Mouse (Mus musculus): Measurements from ENCODE around the gene Anxa6. TPM values are rescaled to one million over a fixed set of nuclear protein-coding genes. Genes with fewer than 3 reads are reported as not detected.

Gene Anxa6
- polyA plus RNA-seq, 1 experiment: 18.9 TPM

DNA sequence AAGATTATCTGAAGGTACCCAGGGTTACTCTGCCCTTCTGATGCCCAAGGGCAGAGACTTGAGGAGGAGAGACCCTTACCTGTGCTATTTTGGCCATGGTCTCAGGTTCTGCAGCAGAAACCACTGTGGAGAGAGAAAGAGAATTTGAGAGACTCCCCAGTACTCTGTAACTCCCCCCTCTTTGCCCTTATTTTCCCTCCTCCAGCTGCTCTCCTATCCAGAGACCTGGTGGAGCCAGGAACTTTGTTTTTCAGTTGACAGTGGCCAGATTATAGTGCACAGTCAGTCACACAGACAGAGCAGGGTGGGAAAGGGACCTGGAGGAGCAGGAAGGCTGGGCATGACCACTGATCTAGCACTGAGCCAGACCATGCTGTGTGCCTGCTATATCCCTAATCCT, 11.8 kb downstream of the Anxa6 start:
- TF ChIP-seq FLI1 (IDR thresholded peaks at IDR 0.05; ENCODE audit: low read length) (no peak), GATA1 (IDR thresholded peaks at IDR 0.05; ENCODE audit: borderline replicate concordance, low read length) (no peak)
- Histone ChIP-seq H3K36me3 (replicated peaks; ENCODE audit: low read length) (no peaks in the 10 kb centered on the region), H3K27me3 (replicated peaks) (peaks cover 84% of the 10 kb centered on the region), H3K4me1 (peaks cover 50% of the 10 kb centered on the region), H3K4me3 (replicated peaks) (no peak overlapping the region), H3K9me3 (no peaks in the 10 kb centered on the region)

DNA sequence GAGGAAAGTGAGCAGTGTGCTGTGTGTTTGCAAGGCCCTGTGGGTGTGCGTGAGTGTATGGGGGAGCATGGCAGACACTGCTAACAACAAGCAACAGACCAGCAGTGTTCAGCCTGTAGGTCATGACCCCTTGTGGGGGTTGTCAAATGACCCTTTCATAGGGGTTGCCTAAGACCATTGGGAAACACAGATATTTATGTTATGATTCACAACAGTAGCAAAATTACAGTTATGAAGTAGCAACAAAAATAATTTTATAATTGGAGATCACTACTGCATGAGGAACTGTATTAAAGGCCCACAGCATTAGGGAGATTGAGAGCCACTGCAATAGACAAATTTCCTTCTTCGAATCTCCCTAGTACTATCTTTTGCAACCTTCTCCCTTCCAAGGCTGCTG, 13.5 kb downstream of the Anxa6 start:
- Histone ChIP-seq H3K36me3 (replicated peaks; ENCODE audit: low read length) (no peaks in the 10 kb centered on the region), H3K27me3 (replicated peaks) (peaks cover 91% of the 10 kb centered on the region), H3K4me1 (peaks cover 50% of the 10 kb centered on the region), H3K4me3 (replicated peaks) (no peak overlapping the region), H3K9me3 (no peaks in the 10 kb centered on the region)
- TF ChIP-seq FLI1 (IDR thresholded peaks at IDR 0.05; ENCODE audit: low read length) (no peak), GATA1 (IDR thresholded peaks at IDR 0.05; ENCODE audit: borderline replicate concordance, low read length) (no peak)

DNA sequence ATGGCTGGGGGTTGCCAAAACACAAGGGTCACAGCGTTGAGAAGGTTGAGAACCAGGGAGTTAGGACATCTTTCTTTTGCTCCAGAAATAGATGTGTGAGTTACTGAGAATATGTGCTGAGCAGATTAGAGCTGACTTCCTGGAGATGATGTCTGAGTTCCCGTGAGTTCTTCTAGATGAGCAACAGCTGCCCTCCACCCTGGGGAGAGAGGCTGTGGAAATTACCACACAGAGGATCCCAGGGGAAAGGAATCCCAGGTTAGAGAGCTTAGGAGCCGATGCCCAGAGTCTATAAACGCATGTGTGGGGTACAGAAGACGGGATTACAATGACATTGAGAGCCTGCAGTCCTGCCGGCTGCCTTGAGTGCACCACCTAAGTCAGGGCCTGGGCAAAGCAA, 15.2 kb downstream of the Anxa6 start:
- Histone ChIP-seq H3K4me3 (replicated peaks) (no peak overlapping the region), H3K9me3 (no peaks in the 10 kb centered on the region), H3K27me3 (replicated peaks) (peaks cover 86% of the 10 kb centered on the region), H3K4me1 (peaks cover 35% of the 10 kb centered on the region), H3K36me3 (replicated peaks; ENCODE audit: low read length) (no peaks in the 10 kb centered on the region)
- TF ChIP-seq FLI1 (IDR thresholded peaks at IDR 0.05; ENCODE audit: low read length) (no peak), GATA1 (IDR thresholded peaks at IDR 0.05; ENCODE audit: borderline replicate concordance, low read length) (no peak)

DNA sequence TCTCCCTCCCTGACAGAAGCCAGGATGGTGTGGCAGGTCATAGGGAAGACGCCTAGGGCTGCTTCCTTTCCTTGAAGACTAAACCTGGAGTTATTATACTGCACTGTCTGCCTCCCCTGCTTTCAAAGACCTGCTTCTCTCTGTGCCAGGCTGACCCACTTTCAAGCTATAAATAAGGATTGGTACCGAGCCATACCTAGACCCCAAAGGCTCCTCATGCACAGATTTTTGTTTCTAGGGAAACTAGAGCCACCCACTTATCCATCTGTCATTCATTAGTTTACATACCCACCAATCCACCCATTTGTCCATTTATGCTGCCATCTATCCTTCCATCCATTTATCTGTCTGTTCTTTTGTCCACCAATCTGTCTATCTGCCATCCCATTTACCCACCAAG, 16.0 kb downstream of the Anxa6 start:
- Histone ChIP-seq H3K36me3 (replicated peaks; ENCODE audit: low read length) (no peaks in the 10 kb centered on the region), H3K4me1 (peaks cover 26% of the 10 kb centered on the region), H3K4me3 (replicated peaks) (no peak overlapping the region), H3K27me3 (replicated peaks) (peaks cover 79% of the 10 kb centered on the region), H3K9me3 (no peaks in the 10 kb centered on the region)
- TF ChIP-seq GATA1 (IDR thresholded peaks at IDR 0.05; ENCODE audit: borderline replicate concordance, low read length): no peak
- TF ChIP-seq FLI1 (IDR thresholded peaks at IDR 0.05; ENCODE audit: low read length): no peak

DNA sequence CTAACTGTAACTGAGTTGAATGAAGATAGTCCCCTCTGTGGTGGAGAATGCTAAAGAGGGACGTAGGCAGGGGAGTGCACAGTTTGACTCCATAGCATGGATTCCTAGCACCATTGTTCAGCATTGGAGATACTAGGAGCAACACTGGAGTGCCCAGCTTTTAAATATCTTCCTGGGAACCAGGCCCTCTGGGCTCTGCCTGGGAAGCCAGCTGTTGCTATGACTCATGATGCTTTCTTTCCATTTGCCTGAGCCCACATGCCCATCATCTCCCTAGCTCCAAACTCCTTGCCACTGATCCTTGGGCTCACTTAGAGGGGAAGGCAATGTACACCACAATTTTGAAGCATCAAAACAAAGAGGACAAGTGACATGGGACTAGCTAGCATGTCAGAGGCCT, 16.5 kb downstream of the Anxa6 start:
- H3K4me3 ChIP-seq (replicated peaks): no peak overlapping the region
- peaks cover 77% of the 10 kb centered on the region for H3K27me3 ChIP-seq (replicated peaks)
- TF ChIP-seq FLI1 (IDR thresholded peaks at IDR 0.05; ENCODE audit: low read length): no peak
- TF ChIP-seq GATA1 (IDR thresholded peaks at IDR 0.05; ENCODE audit: borderline replicate concordance, low read length): no peak
- H3K9me3 ChIP-seq: no peaks in the 10 kb centered on the region
- H3K36me3 ChIP-seq (replicated peaks; ENCODE audit: low read length): no peaks in the 10 kb centered on the region
- peaks cover 22% of the 10 kb centered on the region for H3K4me1 ChIP-seq

DNA sequence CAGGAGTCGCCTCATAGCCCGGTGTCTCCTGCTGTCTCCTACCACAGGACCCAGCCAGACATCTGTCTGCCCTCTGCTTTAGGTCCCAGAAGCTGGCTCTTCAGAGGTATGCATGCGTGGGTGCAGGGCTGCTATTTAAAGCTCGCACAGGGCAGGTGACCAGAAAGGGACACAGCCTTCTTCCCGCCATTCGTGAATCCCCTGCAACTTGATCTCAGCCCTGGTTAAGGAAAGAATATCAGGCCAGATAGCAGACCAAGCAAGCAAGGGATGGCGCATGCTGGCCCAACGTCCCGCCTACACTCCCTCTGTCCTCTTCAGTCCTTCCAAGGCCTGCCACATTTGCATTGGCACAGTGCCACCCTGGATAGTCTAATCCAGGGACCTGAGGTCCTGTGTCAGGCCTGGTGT, 17.4 kb downstream of the Anxa6 start:
- peaks cover 18% of the 10 kb centered on the region; the same call in 1 of the 2 replicates for H3K4me1 ChIP-seq
- peaks cover 75% of the 10 kb centered on the region for H3K27me3 ChIP-seq (replicated peaks)
- H3K4me3 ChIP-seq (replicated peaks): no peak overlapping the region
- no peak for TF ChIP-seq GATA1 (IDR thresholded peaks at IDR 0.05; ENCODE audit: borderline replicate concordance, low read length)
- TF ChIP-seq FLI1 (IDR thresholded peaks at IDR 0.05; ENCODE audit: low read length): no peak
- no peaks in the 10 kb centered on the region for H3K36me3 ChIP-seq (replicated peaks; ENCODE audit: low read length)
- H3K9me3 ChIP-seq: no peaks in the 10 kb centered on the region

DNA sequence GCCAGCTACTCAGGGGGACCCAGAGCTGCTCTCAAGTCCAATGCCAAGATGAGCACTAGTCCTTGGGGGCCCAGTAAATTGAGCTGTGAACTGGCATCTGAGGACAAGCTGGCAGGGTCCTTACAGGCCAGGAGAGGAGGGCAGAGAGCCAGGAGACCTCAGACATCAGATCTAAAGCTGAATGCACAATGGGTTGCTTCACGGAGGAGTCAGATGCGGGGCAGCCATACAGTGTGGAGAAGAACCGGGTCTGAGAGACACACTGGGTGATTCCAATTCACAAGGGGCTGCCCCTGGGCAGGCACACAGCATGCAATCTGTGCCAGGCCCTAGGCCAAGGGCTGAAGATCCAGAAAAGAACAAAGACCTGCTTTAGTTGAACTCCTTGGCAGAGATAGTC, 18.0 kb downstream of the Anxa6 start:
- peaks cover 16% of the 10 kb centered on the region; the same call in 1 of the 2 replicates for H3K4me1 ChIP-seq
- no peak overlapping the region for H3K4me3 ChIP-seq (replicated peaks)
- TF ChIP-seq GATA1 (IDR thresholded peaks at IDR 0.05; ENCODE audit: borderline replicate concordance, low read length): no peak
- no peak for TF ChIP-seq FLI1 (IDR thresholded peaks at IDR 0.05; ENCODE audit: low read length)
- no peaks in the 10 kb centered on the region for H3K36me3 ChIP-seq (replicated peaks; ENCODE audit: low read length)
- H3K9me3 ChIP-seq: no peaks in the 10 kb centered on the region
- H3K27me3 ChIP-seq (replicated peaks): peaks cover 74% of the 10 kb centered on the region

DNA sequence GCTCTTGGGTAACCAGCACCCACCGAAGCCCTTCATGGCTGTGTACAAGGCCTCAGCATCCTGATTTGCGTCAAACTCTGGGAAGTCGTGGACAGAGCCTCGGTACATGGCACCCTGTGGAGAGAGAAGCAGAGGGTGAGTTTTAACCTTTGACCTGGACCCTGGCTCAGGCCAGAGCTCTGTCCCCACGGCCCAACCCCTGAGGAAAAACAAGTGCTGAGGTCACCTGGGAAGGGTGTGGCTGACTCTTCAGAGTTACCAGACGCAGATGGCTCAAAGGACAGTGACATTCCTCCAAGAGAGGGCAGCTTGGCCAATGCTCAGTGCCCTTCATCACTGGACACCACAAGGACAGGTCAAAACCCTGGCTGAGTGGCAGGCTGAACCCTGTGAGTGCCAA, 19.4 kb downstream of the Anxa6 start:
- Histone ChIP-seq H3K4me3 (replicated peaks) (no peak overlapping the region), H3K9me3 (no peaks in the 10 kb centered on the region), H3K36me3 (replicated peaks; ENCODE audit: low read length) (no peaks in the 10 kb centered on the region), H3K27me3 (replicated peaks) (peaks cover 68% of the 10 kb centered on the region), H3K4me1 (peaks cover 13% of the 10 kb centered on the region; the same call in 1 of the 2 replicates)
- TF ChIP-seq GATA1 (IDR thresholded peaks at IDR 0.05; ENCODE audit: borderline replicate concordance, low read length): no peak
- no peak for TF ChIP-seq FLI1 (IDR thresholded peaks at IDR 0.05; ENCODE audit: low read length)

DNA sequence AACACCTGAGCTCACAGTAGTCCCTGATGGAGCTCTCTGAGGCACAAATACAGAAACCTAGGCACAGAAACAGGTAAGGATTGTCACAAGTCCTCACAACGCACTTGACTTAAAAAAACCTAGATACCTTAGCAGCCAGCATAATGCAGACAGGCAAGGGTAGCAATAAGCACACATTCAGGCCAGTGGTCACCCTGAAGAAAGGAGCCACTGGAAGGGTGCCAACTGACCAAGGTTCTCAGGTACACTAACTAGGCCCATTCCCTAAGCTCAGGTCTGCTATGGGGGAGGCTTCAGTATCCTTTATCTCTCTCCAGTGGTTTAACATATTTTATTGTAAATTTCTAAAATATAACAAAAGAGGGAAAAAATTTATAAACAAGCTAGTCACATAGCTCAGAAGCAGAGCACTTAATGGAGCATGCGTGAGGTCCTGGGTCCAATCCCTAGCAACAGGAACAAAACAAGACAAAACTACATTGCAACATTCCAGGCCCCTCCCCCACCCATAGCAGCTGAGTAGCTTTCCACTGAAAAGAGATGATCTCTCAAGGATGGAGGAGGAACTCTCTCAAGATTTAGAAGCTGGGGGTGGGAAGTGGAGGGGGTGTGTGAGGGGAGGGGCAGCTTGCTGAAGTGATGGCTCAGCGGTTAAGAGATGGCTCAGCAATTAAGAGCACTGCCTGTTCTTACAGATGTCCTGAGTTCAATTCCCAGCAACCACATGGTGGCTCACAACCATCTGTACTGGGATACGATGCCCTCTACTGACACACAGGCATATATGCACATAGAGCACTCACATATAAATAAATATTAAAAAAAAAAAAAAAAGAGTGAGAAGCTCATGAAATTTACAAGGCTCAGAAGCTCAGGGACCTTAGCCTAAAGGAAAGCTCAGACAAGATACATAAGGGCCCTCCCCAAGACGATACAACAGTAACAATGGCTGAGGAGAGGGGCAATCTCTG, 20.4 kb downstream of the Anxa6 start:
- TF ChIP-seq FLI1 (IDR thresholded peaks at IDR 0.05; ENCODE audit: low read length) (no peak), GATA1 (IDR thresholded peaks at IDR 0.05; ENCODE audit: borderline replicate concordance, low read length) (no peak)
- H3K4me3 ChIP-seq (replicated peaks): no peak overlapping the region
- no peaks in the 10 kb centered on the region for H3K36me3 ChIP-seq (replicated peaks; ENCODE audit: low read length)
- H3K4me1 ChIP-seq: peaks cover 11% of the 10 kb centered on the region
- peaks cover 63% of the 10 kb centered on the region for H3K27me3 ChIP-seq (replicated peaks)
- no peaks in the 10 kb centered on the region for H3K9me3 ChIP-seq

DNA sequence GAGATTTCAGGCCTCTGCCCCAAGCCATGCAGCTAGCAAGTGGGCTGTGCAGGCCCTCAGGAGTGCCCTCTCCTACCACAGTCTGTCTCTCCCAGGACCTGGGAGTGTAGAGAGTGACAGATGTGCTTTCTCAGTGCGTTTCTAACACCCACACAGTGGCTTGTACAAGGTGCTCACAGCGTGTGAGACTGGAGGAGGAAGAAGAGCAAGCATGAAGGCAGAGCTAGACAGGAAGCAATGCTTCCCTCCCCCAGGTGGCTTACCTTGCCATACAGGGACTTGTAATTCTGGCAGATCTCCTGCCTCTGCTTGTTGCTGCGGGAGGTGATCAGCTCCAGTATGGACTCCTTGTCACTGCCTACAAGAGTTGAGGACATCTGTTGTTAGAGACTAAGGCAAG, 21.8 kb downstream of the Anxa6 start:
- TF ChIP-seq FLI1 (IDR thresholded peaks at IDR 0.05; ENCODE audit: low read length): no peak
- no peak for TF ChIP-seq GATA1 (IDR thresholded peaks at IDR 0.05; ENCODE audit: borderline replicate concordance, low read length)
- H3K27me3 ChIP-seq (replicated peaks): peaks cover 60% of the 10 kb centered on the region
- H3K4me1 ChIP-seq: peaks cover 9% of the 10 kb centered on the region; the same call in 1 of the 2 replicates
- H3K4me3 ChIP-seq (replicated peaks): no peak overlapping the region
- no peaks in the 10 kb centered on the region for H3K9me3 ChIP-seq
- peaks cover 5% of the 10 kb centered on the region for H3K36me3 ChIP-seq (replicated peaks; ENCODE audit: low read length)

Data from megakaryocyte, embryonic 14.5 days (primary cell).